Mouse (Mus musculus) cerebellum, adult 11 months (tissue): Measurements from ENCODE around the gene Drc3.

ENCODE experiments used
- DNase-seq: peaks from one replicate; pipeline ENCODE4 v3.0.0; 2022

Drc3 gene

DNA sequence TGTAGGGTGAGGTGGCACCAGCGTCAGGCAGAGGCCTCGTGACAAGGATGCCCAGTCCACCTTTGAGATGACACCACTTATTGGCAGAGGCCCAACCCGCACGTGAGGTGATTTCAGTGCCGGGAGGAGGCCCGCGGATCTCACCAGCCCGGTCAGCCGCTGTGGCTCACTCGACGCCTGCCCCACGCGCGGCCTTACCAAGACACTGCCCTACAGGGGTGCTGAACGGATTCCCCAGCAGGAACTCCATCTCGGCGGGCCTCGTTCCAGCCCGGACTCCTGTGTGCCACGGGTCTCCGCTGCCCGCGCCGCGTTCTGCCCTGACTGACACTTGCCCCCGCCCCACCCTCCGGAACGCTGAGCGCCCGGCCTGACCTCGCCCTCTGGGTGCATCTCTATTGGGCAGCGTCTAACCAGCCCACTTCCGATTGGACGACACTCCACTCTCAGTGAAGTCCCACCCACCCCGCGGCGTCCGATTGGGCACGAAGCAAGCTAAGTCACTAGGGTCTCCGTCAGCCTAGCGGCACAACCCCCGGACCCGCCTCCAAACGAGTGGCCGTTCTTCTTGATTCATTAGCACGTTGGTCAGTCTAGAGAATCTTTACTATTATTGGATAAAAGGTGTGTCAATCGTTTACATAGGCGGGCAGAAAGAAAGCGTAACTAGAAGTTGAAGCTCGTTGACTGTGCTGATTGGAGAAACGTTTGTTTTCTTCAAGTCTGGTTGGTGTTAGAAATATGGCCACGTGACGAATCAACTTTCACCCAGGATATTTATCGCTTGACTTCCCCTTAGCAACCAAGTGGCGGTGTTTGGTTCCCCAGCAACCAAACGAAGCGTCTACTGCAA lies at the start of gene Drc3, which contains the start of gene Tom1l2:
TSS of gene Drc3 (plus strand) at position 771 of the 853 bp plus-strand sequence.
TSS of gene Tom1l2 (minus strand) at position 347 of the 853 bp plus-strand sequence.
- DNase-seq: peak; percentile 99

DNA sequence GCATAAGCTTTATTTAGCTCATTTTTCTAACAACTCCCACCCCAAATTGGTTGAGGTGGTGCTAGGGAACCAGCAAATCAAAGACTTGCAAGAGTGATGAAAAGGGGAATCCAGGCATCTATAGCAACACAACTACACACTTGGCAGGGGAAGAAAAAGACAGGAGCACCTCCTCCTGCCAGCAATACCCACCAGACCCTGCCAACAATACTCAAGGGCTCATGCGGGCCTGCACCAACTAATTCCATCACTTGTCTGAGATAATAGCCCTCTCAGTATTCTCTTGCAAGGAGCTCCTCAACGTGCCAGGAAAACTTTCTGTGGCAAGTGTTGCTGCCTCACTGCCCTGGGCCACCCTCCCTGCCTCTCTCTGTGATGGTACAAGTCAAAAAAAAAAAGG lies 49.6 kb upstream of the Drc3 start:
- DNase-seq: no peak

GRCm38 (mm10) chr11:60305611-60306010 lies 47.5 kb upstream of the Drc3 start:
- no peak for DNase-seq

- DNase-seq: no peak
Measured at GRCm38 (mm10) chr11:60306834-60307233, 46.3 kb upstream of the Drc3 start.

DNA sequence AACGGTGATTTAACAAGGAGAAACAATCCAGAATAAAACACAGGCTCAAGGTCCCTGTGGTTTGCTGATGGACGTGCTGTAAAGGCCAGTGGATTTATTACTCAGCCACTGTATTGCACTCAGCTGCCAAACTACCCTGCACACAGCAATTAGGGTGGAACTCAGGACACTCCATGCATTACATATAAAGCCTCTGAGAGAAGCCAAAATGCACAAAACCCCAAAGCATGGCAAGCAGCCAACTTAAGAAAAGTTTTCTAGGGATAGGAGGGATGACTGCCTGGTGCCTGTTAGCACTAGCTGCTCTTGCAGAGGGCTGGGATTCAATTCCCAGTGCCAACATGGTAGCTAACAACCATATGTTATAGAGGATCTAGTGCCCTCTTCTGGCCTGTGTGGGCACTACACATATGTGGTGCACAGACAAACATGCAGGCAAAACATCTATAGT lies 45.7 kb upstream of the Drc3 start:
- DNase-seq: no peak

GRCm38 (mm10) chr11:60308061-60308460 lies 45.1 kb upstream of the Drc3 start:
- no peak for DNase-seq

DNA sequence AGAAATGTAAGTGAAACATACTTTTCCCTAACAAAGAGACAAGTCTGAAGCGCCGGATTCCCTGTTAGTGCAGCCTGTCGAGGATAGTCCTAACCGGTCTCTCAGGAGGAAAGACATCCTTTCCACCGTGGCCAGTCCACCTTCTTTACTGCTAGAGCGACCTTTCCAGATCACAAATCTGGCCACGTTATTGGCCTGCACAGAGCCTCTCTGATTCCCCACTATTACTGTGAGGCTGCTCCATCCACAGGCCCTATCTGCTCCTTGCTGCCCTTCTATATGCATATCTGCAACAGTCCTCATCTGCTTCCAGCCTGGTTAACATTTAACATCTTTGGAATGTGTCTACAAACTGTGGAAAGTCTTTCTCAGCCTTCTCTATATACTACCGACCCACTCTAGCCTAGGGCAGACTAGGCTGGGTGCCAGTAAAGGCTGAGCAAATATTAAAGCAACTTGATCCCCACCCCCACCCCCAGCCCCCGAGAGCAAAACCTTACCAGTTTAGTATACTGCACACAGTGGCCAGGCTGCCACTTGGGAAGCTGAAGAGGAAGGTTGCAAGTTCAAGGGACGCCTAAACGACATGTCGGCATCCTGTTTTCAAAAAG lies 44.5 kb upstream of the Drc3 start:
- no peak for DNase-seq

DNA sequence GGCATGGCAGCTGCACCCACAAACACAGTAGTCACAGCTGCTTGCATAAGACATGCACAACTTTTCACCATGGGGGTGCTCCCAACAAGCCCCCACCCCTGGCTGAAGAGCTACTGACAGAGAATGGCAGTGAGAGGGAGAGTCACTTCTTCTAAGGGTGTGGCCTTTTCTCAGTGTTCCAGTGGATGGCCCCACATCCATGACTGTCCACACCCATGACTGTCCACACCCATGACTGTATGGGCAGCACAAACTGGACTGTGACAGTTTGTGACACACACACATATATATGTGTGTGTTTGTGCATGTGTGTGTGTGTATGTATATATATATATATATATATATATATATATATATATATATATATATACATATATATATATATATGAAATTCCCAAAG lies 43.3 kb upstream of the Drc3 start:
- DNase-seq: no peak

GRCm38 (mm10) chr11:60311025-60311854 lies 41.9 kb upstream of the Drc3 start:
- peak; percentile 83 for DNase-seq

- no peak for DNase-seq
Measured at GRCm38 (mm10) chr11:60316250-60316649, 36.9 kb upstream of the Drc3 start.

DNA sequence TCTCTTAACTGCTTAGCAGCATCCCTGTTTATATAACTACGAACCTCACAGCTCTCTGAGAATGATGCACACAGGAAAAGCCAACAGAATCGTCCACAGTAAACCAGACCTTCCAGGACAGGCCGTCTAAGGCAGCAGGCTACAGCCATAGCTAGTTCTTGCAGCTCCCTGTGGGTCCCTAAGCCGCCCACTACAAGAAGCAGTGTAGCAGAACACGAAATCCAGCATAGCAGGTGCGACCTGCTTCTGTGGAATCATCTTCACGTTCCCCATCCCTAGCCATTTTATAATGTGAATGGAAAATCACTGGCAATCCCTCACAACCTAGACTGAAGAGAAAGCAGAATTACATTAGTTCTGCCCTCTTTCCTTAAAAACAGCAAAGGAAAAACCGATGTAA lies 36.2 kb upstream of the Drc3 start:
- no peak for DNase-seq

GRCm38 (mm10) chr11:60317376-60318102 lies 35.6 kb upstream of the Drc3 start:
- DNase-seq: no peak

GRCm38 (mm10) chr11:60318716-60319115 lies 34.4 kb upstream of the Drc3 start:
- no peak for DNase-seq

DNA sequence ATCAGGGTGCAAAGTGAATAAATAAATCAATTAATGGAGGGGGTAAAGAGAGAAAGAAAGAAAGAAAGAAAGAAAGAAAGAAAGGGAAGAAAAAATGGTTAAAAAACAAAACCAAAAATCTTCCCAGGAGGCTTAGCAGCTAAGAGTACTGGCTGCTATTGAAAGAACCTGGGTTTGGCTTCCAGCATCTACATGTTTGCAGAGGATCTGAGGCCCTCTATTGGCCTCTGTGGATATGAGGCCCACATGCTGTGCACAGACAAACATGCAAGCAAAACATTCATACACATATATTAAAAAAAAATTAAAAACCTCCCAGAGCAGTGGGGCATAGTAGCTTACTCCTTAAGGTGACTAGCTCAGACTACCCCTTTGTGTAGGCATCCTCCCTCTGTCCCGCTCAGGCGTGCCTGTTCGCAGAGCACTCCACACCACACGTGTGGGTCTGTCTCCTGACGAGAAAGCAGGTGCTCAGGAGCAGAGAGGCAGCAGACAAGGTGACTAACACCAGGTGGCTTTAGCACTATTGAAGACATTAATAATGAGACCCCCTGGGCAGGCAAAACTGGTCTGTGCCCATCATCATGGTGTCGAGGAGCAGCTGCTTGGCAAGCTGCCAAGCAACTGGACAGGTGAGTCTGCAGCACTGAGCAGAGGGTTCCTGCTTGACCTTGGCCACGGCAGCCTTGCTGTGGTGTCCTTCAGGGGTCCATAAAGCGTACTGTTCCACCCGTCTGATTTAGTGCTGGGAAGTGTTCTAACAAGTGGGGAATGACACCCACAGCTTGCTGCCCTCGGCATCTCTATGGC lies 33.7 kb upstream of the Drc3 start:
- DNase-seq: no peak

DNA sequence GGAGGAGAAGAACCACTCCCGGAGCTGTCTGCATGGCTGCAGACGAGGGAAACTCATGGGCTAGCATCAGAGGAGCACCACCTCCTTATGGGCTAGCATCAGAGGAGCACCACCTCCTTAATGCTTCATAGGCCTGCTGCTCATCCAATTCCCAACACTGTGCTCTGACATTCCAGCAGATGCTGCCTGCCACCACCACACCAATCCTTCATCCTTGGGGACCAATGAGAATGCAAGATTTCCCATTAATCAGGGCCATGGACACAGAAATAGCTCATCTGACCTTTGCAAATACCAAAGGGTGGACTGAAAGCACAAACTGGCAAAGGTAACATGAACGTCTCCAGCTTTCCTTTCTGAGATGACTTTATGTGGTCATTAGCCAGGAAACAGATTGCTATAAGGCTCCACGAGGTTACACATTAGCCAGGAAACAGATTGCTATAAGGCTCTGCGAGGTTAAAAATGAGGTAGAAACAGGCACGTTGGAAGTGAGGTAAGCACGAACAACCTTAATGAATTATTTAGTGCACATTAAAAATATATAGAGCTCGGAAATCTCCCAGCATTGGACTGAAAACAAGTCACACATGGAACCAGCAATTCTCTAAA lies 32.6 kb upstream of the Drc3 start:
- no peak for DNase-seq

GRCm38 (mm10) chr11:60321438-60321837 lies 31.7 kb upstream of the Drc3 start:
- no peak for DNase-seq

GRCm38 (mm10) chr11:60323731-60324130 lies 29.4 kb upstream of the Drc3 start:
- DNase-seq: no peak

GRCm38 (mm10) chr11:60330551-60330950 lies 22.6 kb upstream of the Drc3 start:
- DNase-seq: no peak

GRCm38 (mm10) chr11:60333461-60333860 lies 19.7 kb upstream of the Drc3 start:
- no peak for DNase-seq

DNA sequence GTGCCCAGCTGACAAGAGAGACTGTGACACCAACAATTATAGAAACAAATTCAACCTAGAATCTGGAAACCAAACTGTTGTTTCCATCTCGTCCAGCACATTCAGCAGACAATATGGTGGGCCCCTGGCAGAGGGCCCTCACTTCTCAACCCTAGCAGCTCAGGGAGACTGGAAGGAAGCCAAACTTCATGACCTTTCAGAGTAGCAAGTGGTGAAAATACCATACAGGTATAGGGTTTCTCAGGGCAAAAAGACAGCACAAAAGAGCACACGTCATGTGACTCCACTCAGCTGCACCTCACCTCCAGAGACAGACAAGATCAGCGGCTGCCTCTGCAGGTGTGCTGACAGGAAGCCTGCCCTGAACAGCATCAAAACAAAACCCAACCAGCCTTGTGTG lies 19.0 kb upstream of the Drc3 start:
- no peak for DNase-seq

DNA sequence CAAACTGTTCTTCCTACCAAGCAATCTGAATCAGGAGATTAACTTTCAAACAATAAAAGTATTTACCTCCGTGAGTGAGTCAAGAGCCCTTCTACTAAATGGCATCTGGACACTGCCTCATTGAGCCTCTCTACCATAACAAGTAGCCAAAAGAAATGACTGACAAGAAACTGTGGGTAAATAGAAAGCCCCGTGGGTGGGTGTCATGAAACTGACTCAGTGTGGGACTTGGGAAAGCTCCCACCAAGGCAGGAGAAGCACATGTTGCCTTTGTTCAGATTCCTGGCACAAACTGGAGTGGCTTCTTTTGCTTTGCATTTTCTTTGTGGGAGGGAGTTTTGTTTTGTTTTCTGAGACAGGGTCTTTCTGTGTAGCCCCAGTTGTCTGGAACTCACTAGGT lies 17.4 kb upstream of the Drc3 start:
- no peak for DNase-seq
